Mouse (Mus musculus): ENCODE data around the gene Ryr1. TPM values are rescaled to one million over a fixed set of nuclear protein-coding genes. Genes with fewer than 3 reads are reported as not detected.
"Not testable (repeated sequence)": the region's sequence is repeated elsewhere in the genome, so short reads cannot be mapped to it uniquely, and the experiment has no call there.

Ryr1 gene
- polyA plus RNA-seq, 1 experiment from 2014 or later: 2.5 TPM

GRCm38 (mm10) chr7:29154018-29154720, 29.2 kb upstream of the Ryr1 start:
- 0 out of 2 replicates have a peak, but pooled peaks cover 2% of the 10 kb centered on the region for H3K9me3 ChIP-seq (ENCODE audit: control insufficient read depth, low read length)
- H3K27ac ChIP-seq (replicated peaks; ENCODE audit: low read depth, low read length): no peak overlapping the region
- H3K4me2 ChIP-seq (ENCODE audit: low read depth, severe bottlenecking): no peak overlapping the region
- 94% methylated on average over 14 of the region's 14 CpGs for WGBS
- no peak for DNase-seq (ENCODE audit: low spot score)
- H3K36me3 ChIP-seq (ENCODE audit: control insufficient read depth, insufficient read depth, low read length): 0 out of 2 replicates have a peak, but pooled peaks cover 2% of the 10 kb centered on the region
- peaks cover 6% of the 10 kb centered on the region; the same call in 1 of the 2 replicates for H3K4me1 ChIP-seq (ENCODE audit: control insufficient read depth, insufficient read depth, low read length)
- H3K9ac ChIP-seq (ENCODE audit: low read length): no peak overlapping the region
- ATAC-seq (ENCODE audit: insufficient number of reproducible peaks, low FRiP score, low TSS enrichment, low read depth): no peak
- H3K27me3 ChIP-seq (ENCODE audit: control insufficient read depth, insufficient read depth, low read length): peaks cover 9% of the 10 kb centered on the region
- H3K4me3 ChIP-seq (ENCODE audit: low read depth, low read length): no peak overlapping the region

- H3K27ac ChIP-seq (replicated peaks; ENCODE audit: low read depth, low read length): no peak overlapping the region
Observed at GRCm38 (mm10) chr7:29151486-29151885, 26.5 kb upstream of the Ryr1 start.

DNA sequence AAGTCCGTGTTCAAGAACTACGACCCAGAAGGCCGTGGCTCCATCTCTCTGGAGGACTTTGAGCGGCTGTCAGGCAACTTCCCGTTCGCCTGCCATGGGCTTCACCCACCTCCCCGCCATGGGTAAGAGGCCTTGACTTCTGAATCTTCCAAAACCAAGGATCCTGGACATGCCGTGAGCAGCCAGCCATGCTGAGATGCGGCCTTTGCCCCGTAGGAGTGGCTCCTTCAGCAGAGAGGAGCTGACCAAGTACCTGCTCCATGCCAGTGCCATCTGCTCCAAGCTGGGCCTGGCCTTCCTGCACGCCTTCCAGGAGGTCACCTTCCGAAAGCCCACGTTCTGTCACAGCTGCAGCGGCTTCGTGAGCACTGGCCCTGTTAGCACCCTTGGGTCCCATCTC, 23.8 kb upstream of the Ryr1 start:
- no peak overlapping the region for H3K27ac ChIP-seq (replicated peaks; ENCODE audit: low read depth, low read length)
- H3K27me3 ChIP-seq (ENCODE audit: control insufficient read depth, insufficient read depth, low read length): no peaks in the 10 kb centered on the region
- ATAC-seq (ENCODE audit: insufficient number of reproducible peaks, low FRiP score, low TSS enrichment, low read depth) (no peak), DNase-seq (ENCODE audit: low spot score) (no peak)
- H3K9me3 ChIP-seq (ENCODE audit: control insufficient read depth, low read length): no peaks in the 10 kb centered on the region
- no peak overlapping the region for H3K4me2 ChIP-seq (ENCODE audit: low read depth, severe bottlenecking)
- WGBS: 91% methylated on average over 15 of the region's 15 CpGs
- no peaks in the 10 kb centered on the region for H3K36me3 ChIP-seq (ENCODE audit: control insufficient read depth, insufficient read depth, low read length)
- no peak overlapping the region for H3K4me3 ChIP-seq (ENCODE audit: low read depth, low read length)
- H3K9ac ChIP-seq (ENCODE audit: low read length): no peak overlapping the region
- no peaks in the 10 kb centered on the region for H3K4me1 ChIP-seq (ENCODE audit: control insufficient read depth, insufficient read depth, low read length)

More at GRCm38 (mm10) chr7:29151486-29151885, 26.5 kb upstream of the Ryr1 start:
- H3K36me3 ChIP-seq (ENCODE audit: control insufficient read depth, insufficient read depth, low read length): 0 out of 2 replicates have a peak, but pooled peaks cover 2% of the 10 kb centered on the region
- H3K9ac ChIP-seq (ENCODE audit: low read length): no peak overlapping the region
- DNase-seq (ENCODE audit: low spot score): no peak
- H3K27me3 ChIP-seq (ENCODE audit: control insufficient read depth, insufficient read depth, low read length): no peaks in the 10 kb centered on the region
- no peak overlapping the region for H3K4me2 ChIP-seq (ENCODE audit: low read depth, severe bottlenecking)
- peaks cover 5% of the 10 kb centered on the region; the same call in 1 of the 2 replicates for H3K4me1 ChIP-seq (ENCODE audit: control insufficient read depth, insufficient read depth, low read length)
- 0 out of 2 replicates have a peak, but pooled peaks cover 2% of the 10 kb centered on the region for H3K9me3 ChIP-seq (ENCODE audit: control insufficient read depth, low read length)
- no peak overlapping the region for H3K4me3 ChIP-seq (ENCODE audit: low read depth, low read length)
- 64% methylated on average over 10 of the region's 10 CpGs for WGBS
- no peak for ATAC-seq (ENCODE audit: insufficient number of reproducible peaks, low FRiP score, low TSS enrichment, low read depth)

DNA sequence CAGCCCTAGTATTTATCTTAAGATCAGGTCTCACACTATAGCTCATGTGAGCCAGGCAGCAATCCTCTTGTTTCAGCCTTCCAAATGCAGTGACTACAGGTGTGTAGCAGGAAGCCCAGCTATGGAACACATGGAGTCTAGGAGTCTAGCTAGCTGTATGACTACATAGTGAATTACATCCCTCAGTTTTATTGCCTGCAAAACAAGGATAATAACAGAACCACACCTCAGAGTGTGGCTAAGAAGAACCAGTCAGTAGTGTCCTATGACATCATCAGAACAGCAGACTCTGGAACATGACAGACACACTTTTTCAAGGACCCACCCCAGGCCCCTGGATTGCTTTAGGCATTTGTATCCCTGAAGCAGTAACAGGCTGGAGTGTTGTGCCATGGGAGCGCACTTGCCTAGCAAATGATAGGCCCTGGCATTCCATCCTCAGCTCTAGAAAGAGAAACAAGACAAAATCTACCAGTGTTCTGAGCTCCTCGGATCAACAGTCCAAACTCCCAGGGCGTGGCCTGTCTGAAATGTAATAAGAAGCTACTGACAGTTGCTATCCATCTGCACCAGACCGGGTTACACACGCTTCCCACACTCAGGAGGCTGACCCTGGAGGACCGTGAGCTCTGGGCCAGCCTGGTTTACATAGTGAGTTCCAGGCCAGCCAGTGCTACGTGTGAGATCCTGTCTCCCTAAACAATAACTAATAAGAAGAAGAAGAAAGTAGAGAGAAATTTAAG, 21.8 kb upstream of the Ryr1 start:
- Histone ChIP-seq H3K9me3 (ENCODE audit: control insufficient read depth, low read length) (no peaks in the 10 kb centered on the region), H3K27ac (replicated peaks; ENCODE audit: low read depth, low read length) (no peak overlapping the region), H3K9ac (ENCODE audit: low read length) (no peak overlapping the region), H3K4me3 (ENCODE audit: low read depth, low read length) (no peak overlapping the region), H3K27me3 (ENCODE audit: control insufficient read depth, insufficient read depth, low read length) (no peaks in the 10 kb centered on the region), H3K4me2 (ENCODE audit: low read depth, severe bottlenecking) (no peak overlapping the region), H3K4me1 (ENCODE audit: control insufficient read depth, insufficient read depth, low read length) (no peaks in the 10 kb centered on the region), H3K36me3 (ENCODE audit: control insufficient read depth, insufficient read depth, low read length) (no peaks in the 10 kb centered on the region)
- 88% methylated on average over 7 of the region's 7 CpGs for WGBS
- ATAC-seq (ENCODE audit: insufficient number of reproducible peaks, low FRiP score, low TSS enrichment, low read depth) (no peak), DNase-seq (ENCODE audit: low spot score) (no peak)

GRCm38 (mm10) chr7:29144006-29144405, 19.0 kb upstream of the Ryr1 start:
- Histone ChIP-seq H3K36me3 (ENCODE audit: control insufficient read depth, insufficient read depth, low read length) (no peaks in the 10 kb centered on the region), H3K4me3 (ENCODE audit: low read depth, low read length) (no peak overlapping the region), H3K27ac (replicated peaks; ENCODE audit: low read depth, low read length) (no peak overlapping the region), H3K9ac (ENCODE audit: low read length) (no peak overlapping the region), H3K9me3 (ENCODE audit: control insufficient read depth, low read length) (no peaks in the 10 kb centered on the region), H3K4me2 (ENCODE audit: low read depth, severe bottlenecking) (no peak overlapping the region), H3K4me1 (ENCODE audit: control insufficient read depth, insufficient read depth, low read length) (no peaks in the 10 kb centered on the region), H3K27me3 (ENCODE audit: control insufficient read depth, insufficient read depth, low read length) (no peaks in the 10 kb centered on the region)
- DNase-seq (ENCODE audit: low spot score) (no peak), ATAC-seq (ENCODE audit: insufficient number of reproducible peaks, low FRiP score, low TSS enrichment, low read depth) (no peak)
- WGBS: 90% methylated on average over 4 of the region's 4 CpGs

DNA sequence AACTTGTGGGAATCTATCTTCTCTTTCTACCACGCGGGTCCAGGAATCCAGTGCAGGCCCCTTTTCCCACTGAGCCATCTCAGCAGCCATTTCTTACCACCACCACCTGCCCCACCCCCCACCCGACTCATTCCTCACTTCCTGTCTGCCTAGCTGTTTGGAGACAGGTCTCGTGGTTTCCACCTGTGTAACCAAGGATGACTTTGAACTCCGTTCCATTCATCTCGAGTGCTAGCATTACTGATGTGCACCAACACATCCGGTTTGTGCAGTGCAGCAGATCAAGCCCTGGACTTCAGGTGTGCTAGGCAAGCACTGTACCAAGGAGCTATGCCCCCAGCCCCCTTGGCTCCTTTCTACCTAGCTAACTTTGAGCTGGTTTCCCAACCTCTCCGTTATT, 16.4 kb upstream of the Ryr1 start:
- 77% methylated on average over 8 of the region's 8 CpGs for WGBS
- Histone ChIP-seq H3K4me2 (ENCODE audit: low read depth, severe bottlenecking) (no peak overlapping the region), H3K27me3 (ENCODE audit: control insufficient read depth, insufficient read depth, low read length) (no peaks in the 10 kb centered on the region), H3K9ac (ENCODE audit: low read length) (no peak overlapping the region), H3K27ac (replicated peaks; ENCODE audit: low read depth, low read length) (no peak overlapping the region), H3K4me3 (ENCODE audit: low read depth, low read length) (no peak overlapping the region), H3K9me3 (ENCODE audit: control insufficient read depth, low read length) (no peaks in the 10 kb centered on the region), H3K4me1 (ENCODE audit: control insufficient read depth, insufficient read depth, low read length) (no peaks in the 10 kb centered on the region), H3K36me3 (ENCODE audit: control insufficient read depth, insufficient read depth, low read length) (no peaks in the 10 kb centered on the region)
- no peak for DNase-seq (ENCODE audit: low spot score)
- no peak for ATAC-seq (ENCODE audit: insufficient number of reproducible peaks, low FRiP score, low TSS enrichment, low read depth)

DNA sequence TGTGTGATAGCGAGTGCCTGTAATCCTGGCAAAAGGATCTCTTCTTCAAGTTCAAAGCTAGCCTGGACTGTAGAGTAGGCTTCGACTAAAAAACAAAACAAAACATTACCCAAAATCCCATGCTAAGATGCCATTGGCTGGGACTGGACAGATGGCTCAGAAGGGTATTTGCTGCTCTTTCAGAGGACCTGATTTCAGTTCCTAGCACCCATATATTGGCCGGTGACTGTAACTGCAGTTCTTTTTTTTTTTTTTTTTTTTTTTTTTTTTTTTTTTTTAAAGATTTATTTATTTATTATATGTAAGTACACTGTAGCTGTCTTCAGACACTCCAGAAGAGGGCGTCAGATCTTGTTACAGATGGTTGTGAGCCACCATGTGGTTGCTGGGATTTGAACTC, 14.3 kb upstream of the Ryr1 start:
- H3K4me3 ChIP-seq (ENCODE audit: low read depth, low read length); H3K36me3 ChIP-seq (ENCODE audit: control insufficient read depth, insufficient read depth, low read length); DNase-seq (ENCODE audit: low spot score); H3K4me2 ChIP-seq (ENCODE audit: low read depth, severe bottlenecking); H3K27ac ChIP-seq (replicated peaks; ENCODE audit: low read depth, low read length); H3K9me3 ChIP-seq (ENCODE audit: control insufficient read depth, low read length); ATAC-seq (ENCODE audit: insufficient number of reproducible peaks, low FRiP score, low TSS enrichment, low read depth); H3K27me3 ChIP-seq (ENCODE audit: control insufficient read depth, insufficient read depth, low read length); H3K9ac ChIP-seq (ENCODE audit: low read length); H3K4me1 ChIP-seq (ENCODE audit: control insufficient read depth, insufficient read depth, low read length): not testable (repeated sequence)
- 96% methylated on average over 3 of the region's 4 CpGs for WGBS

DNA sequence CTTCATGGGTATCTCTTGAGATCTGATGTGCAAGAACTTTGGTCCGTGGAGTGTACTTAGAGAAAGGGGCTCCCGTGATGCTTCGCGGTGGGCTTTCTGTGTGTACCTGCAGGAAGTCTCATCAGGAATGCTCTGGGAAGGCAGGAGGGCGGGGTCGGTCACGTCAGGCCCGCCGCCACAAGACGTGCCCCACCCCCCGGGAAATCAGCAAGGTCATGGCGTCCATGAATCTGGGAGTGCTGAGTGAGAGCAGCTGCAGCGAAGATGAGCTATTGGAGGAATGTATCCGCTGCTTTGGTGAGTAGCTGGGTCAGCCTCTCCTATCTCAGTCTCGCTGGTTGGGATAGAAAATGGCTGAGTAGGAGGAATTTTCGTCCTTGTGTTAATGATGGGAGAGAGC, 12.4 kb upstream of the Ryr1 start:
- no peak for ATAC-seq (ENCODE audit: insufficient number of reproducible peaks, low FRiP score, low TSS enrichment, low read depth)
- 46% methylated on average over 16 of the region's 16 CpGs for WGBS

More for the DNA sequence above, 12.4 kb upstream of the Ryr1 start:
- H3K9me3 ChIP-seq (ENCODE audit: control insufficient read depth, low read length): no peaks in the 10 kb centered on the region
- H3K9ac ChIP-seq (ENCODE audit: low read length): no peak overlapping the region
- no peak overlapping the region for H3K4me3 ChIP-seq (ENCODE audit: low read depth, low read length)
- peaks cover 9% of the 10 kb centered on the region for H3K4me1 ChIP-seq (ENCODE audit: control insufficient read depth, insufficient read depth, low read length)
- DNase-seq (ENCODE audit: low spot score): no peak
- no peaks in the 10 kb centered on the region for H3K36me3 ChIP-seq (ENCODE audit: control insufficient read depth, insufficient read depth, low read length)
- no peak overlapping the region for H3K27ac ChIP-seq (replicated peaks; ENCODE audit: low read depth, low read length)
- H3K27me3 ChIP-seq (ENCODE audit: control insufficient read depth, insufficient read depth, low read length): no peaks in the 10 kb centered on the region
- H3K4me2 ChIP-seq (ENCODE audit: low read depth, severe bottlenecking): no peak overlapping the region
